Mouse (Mus musculus) left cerebral cortex, adult 9 months (tissue): ENCODE data around the gene Fos.

Source experiments
- DNase-seq, 2 experiments: peaks; one replicate each; pipeline ENCODE4 v3.0.0; 2022; ENCODE audit warnings: low spot score in 2 of 2

Gene Fos

GRCm38 (mm10) chr12:85473481-85474297 lies at the start of gene Fos:
TSS of gene Fos (plus strand) at chr12:85473890.
- DNase-seq, result peak in 1 of 2 experiments; percentile 88

- no peak for DNase-seq
Measured at GRCm38 (mm10) chr12:85425721-85426120, 48.0 kb upstream of the Fos start.

GRCm38 (mm10) chr12:85426126-85426525 lies 47.6 kb upstream of the Fos start:
- no peak for DNase-seq

GRCm38 (mm10) chr12:85427802-85428201 lies 45.9 kb upstream of the Fos start:
- no peak for DNase-seq

- no peak for DNase-seq
Measured at GRCm38 (mm10) chr12:85429999-85430398, 43.7 kb upstream of the Fos start.

GRCm38 (mm10) chr12:85430434-85430833 lies 43.3 kb upstream of the Fos start:
- no peak for DNase-seq

GRCm38 (mm10) chr12:85433850-85434249 lies 39.8 kb upstream of the Fos start:
- DNase-seq, result no peak

- DNase-seq, result no peak
Measured at GRCm38 (mm10) chr12:85434526-85434925, 39.2 kb upstream of the Fos start.

- DNase-seq, result peak; percentile 89 to 94
Measured at GRCm38 (mm10) chr12:85436021-85436621, 37.6 kb upstream of the Fos start.

GRCm38 (mm10) chr12:85437172-85437876 lies 36.4 kb upstream of the Fos start:
- no peak for DNase-seq

- DNase-seq, result no peak
Measured at GRCm38 (mm10) chr12:85443456-85443855, 30.2 kb upstream of the Fos start.

GRCm38 (mm10) chr12:85444646-85445045 lies 29.0 kb upstream of the Fos start:
- DNase-seq, result no peak

- no peak for DNase-seq
Measured at GRCm38 (mm10) chr12:85447009-85447408, 26.7 kb upstream of the Fos start.

GRCm38 (mm10) chr12:85447490-85447889 lies 26.2 kb upstream of the Fos start:
- DNase-seq, result no peak

GRCm38 (mm10) chr12:85449478-85449877 lies 24.2 kb upstream of the Fos start:
- no peak for DNase-seq

GRCm38 (mm10) chr12:85451693-85452491 lies 21.8 kb upstream of the Fos start:
- no peak for DNase-seq

GRCm38 (mm10) chr12:85455065-85456058 lies 18.3 kb upstream of the Fos start:
- peak; percentile 98 for DNase-seq

- no peak for DNase-seq
Measured at GRCm38 (mm10) chr12:85456276-85456675, 17.4 kb upstream of the Fos start.

- no peak for DNase-seq
Measured at GRCm38 (mm10) chr12:85456966-85457505, 16.7 kb upstream of the Fos start.

- no peak for DNase-seq
Measured at GRCm38 (mm10) chr12:85459820-85460219, 13.9 kb upstream of the Fos start.
